Mouse (Mus musculus) right cerebral cortex, postnatal 14 days (tissue): Measurements from ENCODE around the gene Cab39l.

ENCODE experiments used
- DNase-seq: peaks from one replicate; pipeline ENCODE4 v3.0.0; 2022

Cab39l gene

GRCm38 (mm10) chr14:59633988-59634387 is 193.2 kb downstream of the Cab39l start:
- DNase-seq: no peak
